Mouse (Mus musculus): ENCODE results near the gene Sub1. TPM values are rescaled to one million over a fixed set of nuclear protein-coding genes. Genes with fewer than 3 reads are reported as not detected.

Sub1 gene
- total and polyA plus RNA-seq, 3 experiments, result 553 to 2,677 (median 1,927) TPM

GRCm38 (mm10) chr15:12006169-12006568, 9.4 kb upstream of the Sub1 start:
- Histone ChIP-seq H3K36me3 (replicated peaks in 1 of 2; ENCODE audit: control insufficient read depth in 1 of 2, insufficient read depth in 1 of 2, low read length in 1 of 2) (no peaks in the 10 kb centered on the region), H3K4me1 (ENCODE audit: control insufficient read depth in 1 of 2, insufficient read depth in 2 of 2) (peaks cover 14 to 42% of the 10 kb centered on the region in 2 experiments), H3K4me2 (ENCODE audit: insufficient read depth, low read depth, poor library complexity, severe bottlenecking) (no peak overlapping the region), H3K27me3 (replicated peaks) (no peaks in the 10 kb centered on the region), H3K9me3 (replicated peaks; ENCODE audit: low read length) (no peaks in the 10 kb centered on the region), H3K79me2 (replicated peaks; ENCODE audit: control insufficient read depth, extremely low read depth, insufficient read depth, poor library complexity, severe bottlenecking) (no peaks in the 10 kb centered on the region), H3K4me3 (replicated peaks in 1 of 3; ENCODE audit: low read depth in 2 of 3, low read length in 2 of 3, poor library complexity in 1 of 3) (no peak overlapping the region), H3K9ac (ENCODE audit: insufficient read depth, low read depth) (no peak overlapping the region), H3K27ac (ENCODE audit: insufficient read depth, low read depth) (no peak overlapping the region)
- DNase-seq (ENCODE audit: extremely low read depth), result no peak
- in situ Hi-C loops (cut with MboI; ENCODE audit: low pct_ligation_motif_present, low pct_unique_long_range_greater_than_20kb, low sequenced_read_pairs), result no loop called here
- TF ChIP-seq POLR2AphosphoS2 (IDR thresholded peaks at IDR 0.05; ENCODE audit: low read depth, low read length), result no peak
- TF ChIP-seq TBP (conservative IDR thresholded peaks at IDR 0.05; ENCODE audit: low read depth, low read length), result no peak
- no peak for TF ChIP-seq ZMIZ1 (IDR thresholded peaks at IDR 0.05; ENCODE audit: low read depth, low read length)
- TF ChIP-seq MXI1 (IDR thresholded peaks at IDR 0.05; ENCODE audit: low read depth, low read length), result no peak
- dilution Hi-C loops (cut with MboI; ENCODE audit: extremely low pct_ligation_motif_present, extremely low pct_unique_long_range_greater_than_20kb, low sequenced_read_pairs), result no loop called here

- in situ Hi-C loops (cut with MboI; ENCODE audit: low pct_ligation_motif_present, low pct_unique_long_range_greater_than_20kb, low sequenced_read_pairs) (no loop called here), dilution Hi-C loops (cut with MboI; ENCODE audit: extremely low pct_ligation_motif_present, extremely low pct_unique_long_range_greater_than_20kb, low sequenced_read_pairs) (no loop called here)
- peak overlapping the region; percentile 76 to 95 (median 89) for H3K4me3 ChIP-seq (replicated peaks in 1 of 3; ENCODE audit: low read depth in 2 of 3, low read length in 2 of 3, poor library complexity in 1 of 3)
- H3K9ac ChIP-seq (ENCODE audit: insufficient read depth, low read depth), result peak overlapping the region; percentile 97
- H3K4me2 ChIP-seq (ENCODE audit: insufficient read depth, low read depth, poor library complexity, severe bottlenecking), result peak overlapping the region; percentile 27; the same call in 1 of the 2 replicates
- no peaks in the 10 kb centered on the region for H3K27me3 ChIP-seq (replicated peaks)
- no peaks in the 10 kb centered on the region for H3K9me3 ChIP-seq (replicated peaks; ENCODE audit: low read length)
- peak; percentile 96 for DNase-seq (ENCODE audit: extremely low read depth)
- peaks cover 45% of the 10 kb centered on the region for H3K79me2 ChIP-seq (replicated peaks; ENCODE audit: control insufficient read depth, extremely low read depth, insufficient read depth, poor library complexity, severe bottlenecking)
- H3K27ac ChIP-seq (ENCODE audit: insufficient read depth, low read depth), result peak overlapping the region; percentile 58
- H3K36me3 ChIP-seq (replicated peaks in 1 of 2; ENCODE audit: control insufficient read depth in 1 of 2, insufficient read depth in 1 of 2, low read length in 1 of 2), result peaks cover 12 to 30% of the 10 kb centered on the region in 2 experiments
- peaks cover 0 to 33% of the 10 kb centered on the region in 2 experiments; a peak in 2 of 4 replicates for H3K4me1 ChIP-seq (ENCODE audit: control insufficient read depth in 1 of 2, insufficient read depth in 2 of 2)
- TF ChIP-seq NRF1 (IDR thresholded peaks at IDR 0.05; ENCODE audit: low read depth, low read length) (no peak), JUND (conservative IDR thresholded peaks at IDR 0.05; ENCODE audit: low read depth, low read length) (no peak), EP300 (IDR thresholded peaks at IDR 0.05; ENCODE audit: low read length) (no peak), SMC3 (IDR thresholded peaks at IDR 0.05; ENCODE audit: low read depth, low read length) (no peak), IRF4 (IDR thresholded peaks at IDR 0.05; ENCODE audit: low read depth, low read length) (no peak), TCF12 (IDR thresholded peaks at IDR 0.05; ENCODE audit: low read depth, low read length) (peak; percentile 99), MXI1 (IDR thresholded peaks at IDR 0.05; ENCODE audit: low read depth, low read length) (peak; percentile 81), BHLHE40 (IDR thresholded peaks at IDR 0.05; ENCODE audit: low read depth, low read length) (peak; percentile 99), GABPA (IDR thresholded peaks at IDR 0.05; ENCODE audit: insufficient replicate concordance, low read depth, low read length) (no peak), USF1 (IDR thresholded peaks at IDR 0.05; ENCODE audit: low read depth, low read length) (peak; percentile 94), CTCF (conservative IDR thresholded peaks at IDR 0.05 in 1 of 2, IDR thresholded peaks at IDR 0.05 in 1 of 2; ENCODE audit: low read depth in 2 of 2, low read length in 2 of 2) (no peak), CHD2 (IDR thresholded peaks at IDR 0.05; ENCODE audit: low read length) (no peak), JUN (IDR thresholded peaks at IDR 0.05; ENCODE audit: insufficient read depth, low read depth, low read length) (no peak), POLR2A (IDR thresholded peaks at IDR 0.05; ENCODE audit: low read depth, low read length) (peak; percentile 99), RAD21 (IDR thresholded peaks at IDR 0.05; ENCODE audit: low read depth, low read length) (no peak), HCFC1 (IDR thresholded peaks at IDR 0.05; ENCODE audit: low read depth, low read length) (peak; percentile 75), USF2 (conservative IDR thresholded peaks at IDR 0.05; ENCODE audit: low read depth, low read length) (peak; percentile 89), PAX5 (IDR thresholded peaks at IDR 0.05; ENCODE audit: low read length) (no peak), RCOR1 (conservative IDR thresholded peaks at IDR 0.05; ENCODE audit: low read depth, low read length) (no peak; the same call in 1 of the 2 replicates), UBTF (IDR thresholded peaks at IDR 0.05; ENCODE audit: low read depth, low read length) (peak; percentile 84), CHD1 (IDR thresholded peaks at IDR 0.05; ENCODE audit: low read depth, low read length) (peak; percentile 72; the same call in 1 of the 2 replicates), NELFE (IDR thresholded peaks at IDR 0.05; ENCODE audit: low read depth, low read length) (peak; percentile 99), MAZ (IDR thresholded peaks at IDR 0.05; ENCODE audit: low read depth, low read length) (0 out of 2 replicates have a peak, but pooled peaks have one; percentile 31), ZC3H11A (IDR thresholded peaks at IDR 0.05; ENCODE audit: low read depth, low read length) (no peak), ZNF384 (IDR thresholded peaks at IDR 0.05; ENCODE audit: low read depth, low read length) (no peak), POLR2AphosphoS2 (IDR thresholded peaks at IDR 0.05; ENCODE audit: low read depth, low read length) (peak; percentile 90), ELF1 (IDR thresholded peaks at IDR 0.05; ENCODE audit: low read depth, low read length) (peak; percentile 80), ZMIZ1 (IDR thresholded peaks at IDR 0.05; ENCODE audit: low read depth, low read length) (peak; percentile 98), MYC (IDR thresholded peaks at IDR 0.05; ENCODE audit: low read depth, low read length) (peak; percentile 70; the same call in 1 of the 2 replicates), MEF2A (IDR thresholded peaks at IDR 0.05; ENCODE audit: borderline replicate concordance, low read depth, low read length) (peak; percentile 57), ZKSCAN1 (IDR thresholded peaks at IDR 0.05; ENCODE audit: borderline replicate concordance, low read depth, low read length) (no peak), MAFK (IDR thresholded peaks at IDR 0.05; ENCODE audit: insufficient replicate concordance, low read length) (no peak)
Measured at GRCm38 (mm10) chr15:11995815-11996201, 975 bp downstream of the Sub1 start.
